Mouse (Mus musculus) CH12F3 (cell line): ENCODE data around the gene Robo2.

Source experiments
- in situ Hi-C: fragments of 300-500 bp; cut with MboI; formaldehyde crosslinking; loops from 2 replicates; pipeline ENCODE4 v1.14.3; 2020; ENCODE audit warnings: low sequenced_read_pairs

Robo2 gene

GRCm38 (mm10) chr16:73958524-73958846 lies 453.1 kb downstream of the Robo2 start:
- in situ Hi-C loops, result no loop called here

GRCm38 (mm10) chr16:73957675-73958523 lies 453.7 kb downstream of the Robo2 start:
- in situ Hi-C loops, result no loop called here

- in situ Hi-C loops, result no loop called here
Observed at GRCm38 (mm10) chr16:73946171-73946570, 465.5 kb downstream of the Robo2 start.

- in situ Hi-C loops, result no loop called here
Observed at GRCm38 (mm10) chr16:73940211-73940541, 471.4 kb downstream of the Robo2 start.

GRCm38 (mm10) chr16:73939423-73940210 lies 472.0 kb downstream of the Robo2 start:
- in situ Hi-C loops, result no loop called here

GRCm38 (mm10) chr16:73930323-73930722 lies 481.3 kb downstream of the Robo2 start:
- in situ Hi-C loops, result no loop called here

- in situ Hi-C loops, result no loop called here
Observed at GRCm38 (mm10) chr16:73927481-73927880, 484.1 kb downstream of the Robo2 start.

GRCm38 (mm10) chr16:73915425-73915824 lies 496.2 kb downstream of the Robo2 start:
- in situ Hi-C loops, result no loop called here

GRCm38 (mm10) chr16:73914936-73915335 lies 496.7 kb downstream of the Robo2 start:
- in situ Hi-C loops, result no loop called here

- in situ Hi-C loops, result no loop called here
Observed at GRCm38 (mm10) chr16:73908504-73908903, 503.1 kb downstream of the Robo2 start.

GRCm38 (mm10) chr16:73896856-73897255 lies 514.8 kb downstream of the Robo2 start:
- in situ Hi-C loops, result no loop called here

GRCm38 (mm10) chr16:73881911-73882310 lies 529.7 kb downstream of the Robo2 start:
- in situ Hi-C loops, result no loop called here

- in situ Hi-C loops, result no loop called here
Observed at GRCm38 (mm10) chr16:73877973-73878372, 533.7 kb downstream of the Robo2 start.

- in situ Hi-C loops, result no loop called here
Observed at GRCm38 (mm10) chr16:73874991-73875390, 536.6 kb downstream of the Robo2 start.

- in situ Hi-C loops, result no loop called here
Observed at GRCm38 (mm10) chr16:73873828-73874558, 537.6 kb downstream of the Robo2 start.

- in situ Hi-C loops, result no loop called here
Observed at GRCm38 (mm10) chr16:73870296-73870695, 541.3 kb downstream of the Robo2 start.

- in situ Hi-C loops, result no loop called here
Observed at GRCm38 (mm10) chr16:73869527-73870212, 542.0 kb downstream of the Robo2 start.

GRCm38 (mm10) chr16:73864625-73865024 lies 547.0 kb downstream of the Robo2 start:
- in situ Hi-C loops, result no loop called here

GRCm38 (mm10) chr16:73863748-73864147 lies 547.9 kb downstream of the Robo2 start:
- in situ Hi-C loops, result no loop called here

GRCm38 (mm10) chr16:73858717-73859116 lies 552.9 kb downstream of the Robo2 start:
- in situ Hi-C loops, result no loop called here

GRCm38 (mm10) chr16:73855821-73856220 lies 555.8 kb downstream of the Robo2 start:
- in situ Hi-C loops, result no loop called here
